In genomic region chr1:75168093-75168471, GRCm38 (mm10) we compare ENCODE assay signal across 8 mouse cellular contexts. TPM values are rescaled to one million over a fixed set of nuclear protein-coding genes. Genes with fewer than 3 reads are reported as not detected.
A peak's percentile ranks its signal among the peaks of the same experiment; 100 is the strongest.
DNase-seq lines count a peak whose midpoint lies in the region; ATAC-seq and TF ChIP-seq lines count a peak whose summit lies in the region.

No protein-coding gene starts in this region.

- peak overlapping the region; percentile 87 for H3K9ac ChIP-seq in liver, embryonic 12.5 days

- H3K27ac ChIP-seq in thymus, adult 2 months (ENCODE audit: control insufficient read depth, insufficient read depth, low read length): peak overlapping the region; percentile 66
- peak overlapping the region; percentile 97 for H3K27ac ChIP-seq in liver, embryonic 12.5 days

- H3K36me3 ChIP-seq in thymus, adult 2 months (ENCODE audit: control insufficient read depth, insufficient read depth, low read length): peaks cover 9% of the 10 kb centered on the region
- H3K36me3 ChIP-seq in liver, embryonic 12.5 days: peaks cover 36% of the 10 kb centered on the region

- 8% methylated on average over 7 of the region's 7 CpGs for WGBS in thymus, adult 2 months
- 10% methylated on average over 7 of the region's 7 CpGs for WGBS in liver, embryonic 12.5 days (ENCODE audit: insufficient replicate concordance)

- TF ChIP-seq POLR2A in thymus, adult 2 months (IDR thresholded peaks at IDR 0.05; ENCODE audit: control insufficient read depth, extremely low read depth, insufficient read depth, low read length, poor library complexity): no peak

- no peaks in the 10 kb centered on the region; the same call in 1 of the 2 replicates for H3K27me3 ChIP-seq in thymus, adult 2 months (ENCODE audit: control insufficient read depth, insufficient read depth, low read length)
- H3K27me3 ChIP-seq in liver, embryonic 12.5 days (replicated peaks): no peaks in the 10 kb centered on the region

- TF ChIP-seq CTCF in thymus, adult 2 months (IDR thresholded peaks at IDR 0.05; ENCODE audit: borderline replicate concordance, control insufficient read depth, extremely low read depth, insufficient read depth, low read length, poor library complexity): no peak

- H3K4me3 ChIP-seq in thymus, adult 2 months (ENCODE audit: control insufficient read depth, insufficient read depth, low read length): peak overlapping the region; percentile 65
- peak overlapping the region; percentile 83 for H3K4me3 ChIP-seq in liver, embryonic 12.5 days

- peak; percentile 30 for ATAC-seq in liver, embryonic 12.5 days

- DNase-seq in cerebellum, adult 9-10 months: peak; percentile 54
- no peak for DNase-seq in cerebellum, postnatal 10 days
- no peak for DNase-seq in thymus, adult 2 months
- DNase-seq in thymus, postnatal 10 days (ENCODE audit: low spot score in 2 of 2): no peak
- no peak for DNase-seq in ovary, postnatal 14 days (ENCODE audit: low spot score)
- no peak for DNase-seq in embryo, embryonic 11 days
- no peak for DNase-seq in urinary bladder, postnatal 10 days (ENCODE audit: low spot score)

- H3K4me1 ChIP-seq in thymus, adult 2 months (replicated peaks; ENCODE audit: control insufficient read depth, insufficient read depth, low read length): peaks cover 6% of the 10 kb centered on the region
- H3K4me1 ChIP-seq in liver, embryonic 12.5 days: peaks cover 33% of the 10 kb centered on the region

- H3K4me2 ChIP-seq in liver, embryonic 12.5 days: peak overlapping the region; percentile 82

- no peaks in the 10 kb centered on the region for H3K9me3 ChIP-seq in liver, embryonic 12.5 days (replicated peaks)

RNA-seq across cellular contexts. Expression of gene Zfand2b, which starts 0.4 kb away (rescaled TPM):
- 90.8 and 106 TPM in 2 replicates for polyA plus RNA-seq in thymus, adult 2 months (2012; rRNA removed)
- polyA plus RNA-seq in liver, embryonic 12.5 days (2016; fragmentation: Nextera tagmentation; extraction: Ambion mirVana): 43.5 and 46.3 TPM in 2 replicates

RNA-seq across cellular contexts. Expression of gene Abcb6, which starts 12.1 kb away (rescaled TPM):
- polyA plus RNA-seq in thymus, adult 2 months (2012; rRNA removed): 10.2 and 10.9 TPM in 2 replicates
- polyA plus RNA-seq in liver, embryonic 12.5 days (2016; fragmentation: Nextera tagmentation; extraction: Ambion mirVana): 82.0 and 86.2 TPM in 2 replicates

RNA-seq across cellular contexts. Expression of gene Ankzf1, which starts 23.9 kb away (rescaled TPM):
- 22.7 and 24.0 TPM in 2 replicates for polyA plus RNA-seq in thymus, adult 2 months (2012; rRNA removed)
- 13.4 and 14.5 TPM in 2 replicates for polyA plus RNA-seq in liver, embryonic 12.5 days (2016; fragmentation: Nextera tagmentation; extraction: Ambion mirVana)

RNA-seq across cellular contexts. Expression of gene Atg9a, which starts 23.9 kb away (rescaled TPM):
- polyA plus RNA-seq in thymus, adult 2 months (2012; rRNA removed): 79.1 and 81.6 TPM in 2 replicates
- polyA plus RNA-seq in liver, embryonic 12.5 days (2016; fragmentation: Nextera tagmentation; extraction: Ambion mirVana): 26.2 and 27.3 TPM in 2 replicates

RNA-seq across cellular contexts. Expression of gene Retreg2, which starts 25.5 kb away (rescaled TPM):
- polyA plus RNA-seq in thymus, adult 2 months (2012; rRNA removed): 167 and 179 TPM in 2 replicates
- polyA plus RNA-seq in liver, embryonic 12.5 days (2016; fragmentation: Nextera tagmentation; extraction: Ambion mirVana): 69.4 and 73.5 TPM in 2 replicates
